Mouse (Mus musculus) frontal cortex, postnatal 14 days (tissue): Measurements from ENCODE around the gene Lce1e.
"Not testable (repeated sequence)": the region's sequence is repeated elsewhere in the genome, so short reads cannot be mapped to it uniquely, and the experiment has no call there.

Experiments used
- DNase-seq, 2 experiments: peaks; one replicate each; pipeline ENCODE4 v3.0.0; 2022; ENCODE audit warnings: low spot score in 2 of 2

The Lce1e gene

GRCm38 (mm10) chr3:92708974-92709373 lies at the start of gene Lce1e:
Gene Lce1e (minus strand): TSS chr3:92709074.
- no peak for DNase-seq

GRCm38 (mm10) chr3:92753197-92753596 lies 44.3 kb upstream of the Lce1e start:
- DNase-seq = no peak

GRCm38 (mm10) chr3:92752238-92752637 lies 43.4 kb upstream of the Lce1e start, which contains the start of gene Lce1g:
Gene Lce1g (minus strand): TSS chr3:92752338.
- no peak for DNase-seq

- DNase-seq = no peak
Observed at GRCm38 (mm10) chr3:92738996-92739395, 30.1 kb upstream of the Lce1e start, which contains the start of gene Gm38119. Gene Gm38119 (minus strand): TSS chr3:92739096.

DNA sequence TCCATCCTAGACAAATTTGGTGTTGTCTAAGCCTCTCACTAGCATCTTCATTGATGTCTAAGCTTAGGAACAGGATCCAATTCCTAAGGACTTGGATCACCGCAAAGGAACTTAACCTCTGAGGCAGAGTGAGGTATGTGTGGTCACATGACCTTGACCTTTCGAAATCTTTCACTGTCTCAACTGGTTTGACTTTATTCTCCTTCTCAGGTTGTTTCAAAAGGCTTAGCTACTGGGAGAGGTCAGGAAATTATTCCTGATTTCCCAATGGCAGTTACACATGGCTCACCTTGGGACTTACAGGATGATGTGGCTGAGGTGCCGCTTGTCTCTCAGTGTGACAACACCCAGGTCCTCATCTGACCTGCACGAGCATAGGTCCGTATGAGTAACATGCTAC lies 13.8 kb upstream of the Lce1e start:
- DNase-seq = no peak

GRCm38 (mm10) chr3:92720250-92720649 lies 11.4 kb upstream of the Lce1e start, which contains the start of gene Lce1f:
Gene Lce1f (minus strand): TSS chr3:92720350.
- no peak for DNase-seq

GRCm38 (mm10) chr3:92715122-92715521 lies 6.2 kb upstream of the Lce1e start:
- DNase-seq = no peak

- no peak for DNase-seq
Observed at GRCm38 (mm10) chr3:92694613-92695012, 14.3 kb downstream of the Lce1e start.

DNA sequence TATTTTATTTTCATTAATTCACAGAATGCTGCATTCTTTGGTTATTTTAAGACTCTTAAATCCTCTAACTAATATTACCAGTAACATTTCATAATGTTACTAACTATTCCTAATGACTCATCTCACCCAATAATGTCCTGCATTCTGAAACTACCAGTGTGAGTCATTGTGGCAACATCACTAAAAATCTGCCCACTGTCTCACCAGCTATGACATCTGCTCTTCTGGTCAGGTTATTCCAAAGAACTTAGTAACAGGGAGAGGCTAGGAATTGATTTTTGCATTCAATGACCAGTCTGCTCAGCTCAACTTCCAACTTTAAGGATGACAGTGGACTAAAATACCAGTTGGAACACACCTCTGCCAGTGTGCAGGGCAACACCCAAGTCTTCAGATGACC lies 17.2 kb downstream of the Lce1e start:
- DNase-seq = no peak

GRCm38 (mm10) chr3:92689154-92689553 lies 19.7 kb downstream of the Lce1e start:
- not testable (repeated sequence) for DNase-seq

GRCm38 (mm10) chr3:92687110-92687509 lies 21.8 kb downstream of the Lce1e start, which contains the start of gene Lce1d:
Gene Lce1d (minus strand): TSS chr3:92687210.
- DNase-seq = no peak

DNA sequence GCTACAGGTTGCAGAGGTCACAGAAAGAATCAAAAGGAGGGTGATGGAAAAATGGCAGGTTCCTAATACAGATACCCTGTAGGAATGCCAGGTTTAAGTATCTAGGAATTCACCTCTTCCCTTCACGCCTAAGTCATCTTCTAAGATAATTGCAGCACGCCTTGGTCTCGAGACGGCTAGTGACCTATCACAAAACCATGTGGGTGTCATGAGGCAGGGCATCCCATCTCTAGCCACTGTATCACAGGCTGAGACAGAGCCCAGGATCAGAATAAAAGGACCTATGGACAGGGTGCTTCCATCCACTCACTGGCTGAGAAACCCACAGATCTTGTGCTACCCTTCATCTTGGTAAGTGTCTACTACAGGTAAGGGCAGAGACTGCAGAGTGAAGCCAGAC lies 29.9 kb downstream of the Lce1e start, which contains the start of gene Lce1c:
Gene Lce1c, plus strand, starts transcription at position 301 of the 400 bp plus-strand sequence.
- DNase-seq = no peak

DNA sequence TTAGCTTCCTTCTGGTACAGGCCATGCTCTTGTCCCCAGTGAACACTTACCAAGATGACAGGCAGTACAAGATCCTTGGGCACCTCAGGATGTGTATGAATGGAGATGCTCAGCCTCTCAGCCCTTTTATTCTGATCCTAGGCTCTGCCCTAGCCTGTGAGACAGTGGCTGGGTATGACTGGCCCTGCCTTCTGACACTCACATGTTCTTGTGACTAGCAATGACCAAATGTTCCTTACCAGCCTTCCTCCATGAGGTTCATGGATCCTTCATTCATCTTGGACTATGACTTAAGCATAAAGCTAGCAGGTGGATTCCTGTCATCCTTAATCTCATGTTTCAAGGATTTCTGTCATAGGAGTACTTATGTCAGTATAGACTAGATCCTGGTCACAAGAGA lies 38.7 kb downstream of the Lce1e start, which contains the start of gene Lce1a2:
Gene Lce1a2, minus strand, starts transcription at position 101 of the 400 bp plus-strand sequence.
- no peak for DNase-seq
